Mouse (Mus musculus) MEL (cell line): ENCODE data around the gene RPS10-NUDT3. TPM values are rescaled to one million over a fixed set of nuclear protein-coding genes. Genes with fewer than 3 reads are reported as not detected.

Experiments used
- DNase-seq: peaks from one replicate; pipeline ENCODE4 v3.0.0; 2011; ENCODE audit warnings: low read depth, low spot score
- H3K27ac ChIP-seq: 2 replicates; pipeline ENCODE4 v1.5.1; 2012; ENCODE audit warnings: low read depth, mild to moderate bottlenecking, control low read depth, low read length, moderate library complexity; ENCODE audit not compliant: control insufficient read depth
- H3K27me3 ChIP-seq, 2 experiments: fragments of 150-350 bp in 1 of 2; sonication (generic) in 1 of 2; 2 replicates each; pipeline ENCODE4 v1.6.1; 2012; ENCODE audit warnings: low read length in 2 of 2, mild to moderate bottlenecking in 2 of 2, improper control_type of control experiment in 1 of 2, moderate library complexity in 1 of 2; ENCODE audit not compliant: insufficient read depth in 2 of 2, control insufficient read depth in 1 of 2
- H3K36me3 ChIP-seq, 2 experiments: 2 replicates each; pipeline ENCODE4 v1.6.1; 2012 to 2014; ENCODE audit warnings: low read length in 2 of 2, improper control_type of control experiment in 1 of 2, inconsistent platforms in 1 of 2, mild to moderate bottlenecking in 1 of 2; ENCODE audit not compliant: insufficient read depth in 2 of 2, control insufficient read depth in 1 of 2
- H3K4me1 ChIP-seq, 2 experiments: fragments of 150-350 bp in 1 of 2; sonication (generic) in 1 of 2; 2 replicates each; pipeline ENCODE4 v1.6.1; 2012; ENCODE audit warnings: low read length in 2 of 2, improper control_type of control experiment in 1 of 2, mild to moderate bottlenecking in 1 of 2; ENCODE audit not compliant: insufficient read depth in 2 of 2, control insufficient read depth in 1 of 2
- H3K4me3 ChIP-seq, 2 experiments: fragments of 150-350 bp in 1 of 2; sonication (generic) in 1 of 2; 2 replicates each; pipeline ENCODE4 v1.5.1; 2012; ENCODE audit warnings: low read depth in 2 of 2, low read length in 2 of 2, mild to moderate bottlenecking in 2 of 2, moderate library complexity in 2 of 2, control low read depth in 1 of 2, improper control_type of control experiment in 1 of 2; ENCODE audit not compliant: control insufficient read depth in 1 of 2, insufficient read depth in 1 of 2
- H3K79me2 ChIP-seq: 2 replicates; pipeline ENCODE4 v1.6.1; 2012; ENCODE audit warnings: mild to moderate bottlenecking, low read length, moderate library complexity; ENCODE audit not compliant: control insufficient read depth, poor library complexity, insufficient read depth
- H3K9ac ChIP-seq: 2 replicates; pipeline ENCODE4 v1.6.1; 2012; ENCODE audit warnings: low read depth, mild to moderate bottlenecking, control low read depth, low read length, moderate library complexity; ENCODE audit not compliant: control insufficient read depth, poor library complexity, severe bottlenecking
- H3K9me3 ChIP-seq: fragments of 150-350 bp; sonication (generic); replicated peaks from 2 replicates; pipeline ENCODE4 v1.6.1; 2012; ENCODE audit warnings: mild to moderate bottlenecking, low read length, improper control_type of control experiment, moderate library complexity; ENCODE audit not compliant: insufficient read depth
- BHLHE40 ChIP-seq: IDR thresholded peaks from 2 replicates; pipeline ENCODE4 v1.6.1; 2012; ENCODE audit warnings: low read depth, mild to moderate bottlenecking, inconsistent platforms, low read length, improper control_type of control experiment, borderline replicate concordance
- CHD2 ChIP-seq: IDR thresholded peaks from 2 replicates; pipeline ENCODE4 v1.6.1; 2011; ENCODE audit warnings: low read length, improper control_type of control experiment
- CTCF ChIP-seq, 3 experiments: IDR thresholded peaks in 2 of 3; conservative IDR thresholded peaks in 1 of 3; 2 replicates each; pipeline ENCODE4 v1.5.1; 2011 to 2012; ENCODE audit warnings: low read length in 3 of 3, low read depth in 2 of 3, mild to moderate bottlenecking in 2 of 3, improper control_type of control experiment in 1 of 3, inconsistent platforms in 1 of 3, mixed read lengths in 1 of 3, moderate library complexity in 1 of 3; ENCODE audit not compliant: control insufficient read depth in 1 of 3, insufficient read depth in 1 of 3, poor library complexity in 1 of 3, severe bottlenecking in 1 of 3
- E2F4 ChIP-seq: IDR thresholded peaks from 2 replicates; pipeline ENCODE4 v1.6.1; 2011; ENCODE audit warnings: low read depth, low read length, improper control_type of control experiment, borderline replicate concordance
- ELF1 ChIP-seq: IDR thresholded peaks from 2 replicates; pipeline ENCODE4 v1.6.1; 2014; ENCODE audit warnings: low read depth, mild to moderate bottlenecking, inconsistent platforms, low read length, improper control_type of control experiment, moderate library complexity
- GABPA ChIP-seq: IDR thresholded peaks from 2 replicates; pipeline ENCODE4 v1.6.1; 2012; ENCODE audit warnings: low read depth, mild to moderate bottlenecking, inconsistent platforms, low read length, improper control_type of control experiment, moderate library complexity
- GATA1 ChIP-seq: IDR thresholded peaks from 2 replicates; pipeline ENCODE4 v1.6.1; 2011; ENCODE audit warnings: low read depth, low read length, improper control_type of control experiment
- HCFC1 ChIP-seq: IDR thresholded peaks from 2 replicates; pipeline ENCODE4 v1.6.1; 2012; ENCODE audit warnings: low read depth, mild to moderate bottlenecking, inconsistent platforms, low read length, improper control_type of control experiment, moderate library complexity
- JUND ChIP-seq: IDR thresholded peaks from 2 replicates; pipeline ENCODE4 v1.6.1; 2011; ENCODE audit warnings: low read depth, mild to moderate bottlenecking, improper control_type of control experiment, low read length
- KAT2A ChIP-seq: conservative IDR thresholded peaks from 2 replicates; pipeline ENCODE4 v1.6.1; 2012; ENCODE audit warnings: low read depth, low read length, improper control_type of control experiment, inconsistent platforms
- MAFK ChIP-seq: IDR thresholded peaks from 2 replicates; pipeline ENCODE4 v1.6.1; 2011; ENCODE audit warnings: low read depth, mild to moderate bottlenecking, low read length, improper control_type of control experiment, borderline replicate concordance
- MAX ChIP-seq: IDR thresholded peaks from 2 replicates; pipeline ENCODE4 v1.6.1; 2011; ENCODE audit warnings: low read length, improper control_type of control experiment
- MAZ ChIP-seq: IDR thresholded peaks from 2 replicates; pipeline ENCODE4 v1.6.1; 2012; ENCODE audit warnings: low read depth, mild to moderate bottlenecking, inconsistent platforms, low read length, improper control_type of control experiment
- MEF2A ChIP-seq: IDR thresholded peaks from 2 replicates; pipeline ENCODE4 v1.6.1; 2014; ENCODE audit warnings: low read depth, mild to moderate bottlenecking, inconsistent platforms, low read length, improper control_type of control experiment; ENCODE audit not compliant: poor library complexity, insufficient replicate concordance, severe bottlenecking; ENCODE audit errors: extremely low read depth
- MXI1 ChIP-seq: IDR thresholded peaks from 2 replicates; pipeline ENCODE4 v1.6.1; 2011; ENCODE audit warnings: mild to moderate bottlenecking, low read depth, low read length, improper control_type of control experiment
- MYB ChIP-seq: IDR thresholded peaks from 2 replicates; pipeline ENCODE4 v1.6.1; 2011; ENCODE audit warnings: mild to moderate bottlenecking, low read depth, low read length, improper control_type of control experiment
- MYC ChIP-seq: IDR thresholded peaks from 2 replicates; pipeline ENCODE4 v1.6.1; 2011; ENCODE audit warnings: low read depth, mild to moderate bottlenecking, low read length, improper control_type of control experiment, moderate library complexity
- NRF1 ChIP-seq: IDR thresholded peaks from 2 replicates; pipeline ENCODE4 v1.6.1; 2014; ENCODE audit warnings: low read depth, mild to moderate bottlenecking, inconsistent platforms, low read length, improper control_type of control experiment, moderate library complexity; ENCODE audit not compliant: poor library complexity, insufficient read depth, severe bottlenecking
- POLR2A ChIP-seq, 2 experiments: IDR thresholded peaks; 2 replicates each; pipeline ENCODE4 v1.6.1; 2011 to 2012; ENCODE audit warnings: low read length in 2 of 2, mild to moderate bottlenecking in 2 of 2, control low read depth in 1 of 2, improper control_type of control experiment in 1 of 2, low read depth in 1 of 2, moderate library complexity in 1 of 2; ENCODE audit not compliant: control insufficient read depth in 1 of 2, insufficient read depth in 1 of 2, poor library complexity in 1 of 2
- POLR2AphosphoS2 ChIP-seq: IDR thresholded peaks from 2 replicates; pipeline ENCODE4 v1.6.1; 2011; ENCODE audit warnings: low read length, improper control_type of control experiment
- POLR2AphosphoS5 ChIP-seq: IDR thresholded peaks from 2 replicates; pipeline ENCODE4 v1.6.1; 2012; ENCODE audit warnings: low read depth, borderline replicate concordance, mild to moderate bottlenecking, inconsistent platforms, low read length, moderate library complexity, mixed read lengths
- RAD21 ChIP-seq: IDR thresholded peaks from 2 replicates; pipeline ENCODE4 v1.6.1; 2011; ENCODE audit warnings: mild to moderate bottlenecking, low read depth, low read length, improper control_type of control experiment
- RCOR1 ChIP-seq: IDR thresholded peaks from 2 replicates; pipeline ENCODE4 v1.6.1; 2012; ENCODE audit warnings: low read depth, mild to moderate bottlenecking, inconsistent platforms, low read length, improper control_type of control experiment
- SIN3A ChIP-seq: IDR thresholded peaks from 2 replicates; pipeline ENCODE4 v1.6.1; 2012; ENCODE audit warnings: low read length, improper control_type of control experiment, inconsistent platforms
- TAL1 ChIP-seq: IDR thresholded peaks from 2 replicates; pipeline ENCODE4 v1.6.1; 2012; ENCODE audit warnings: mild to moderate bottlenecking, inconsistent platforms, low read length, moderate library complexity, mixed read lengths
- TBP ChIP-seq: IDR thresholded peaks from 2 replicates; pipeline ENCODE4 v1.8.0; 2011; ENCODE audit warnings: low read depth, low read length, improper control_type of control experiment
- USF1 ChIP-seq: IDR thresholded peaks from 2 replicates; pipeline ENCODE4 v1.6.1; 2014; ENCODE audit warnings: low read depth, mild to moderate bottlenecking, inconsistent platforms, low read length, improper control_type of control experiment, moderate library complexity
- ZC3H11A ChIP-seq: IDR thresholded peaks from 2 replicates; pipeline ENCODE4 v1.6.1; 2012; ENCODE audit warnings: low read depth, mild to moderate bottlenecking, inconsistent platforms, low read length, improper control_type of control experiment
- ZKSCAN1 ChIP-seq: IDR thresholded peaks from 2 replicates; pipeline ENCODE4 v1.6.1; 2012; ENCODE audit warnings: low read depth, mild to moderate bottlenecking, inconsistent platforms, low read length, improper control_type of control experiment, moderate library complexity
- ZMIZ1 ChIP-seq: IDR thresholded peaks from 2 replicates; pipeline ENCODE4 v1.6.1; 2012; ENCODE audit warnings: low read depth, mild to moderate bottlenecking, inconsistent platforms, low read length, improper control_type of control experiment, moderate library complexity
- polyA plus RNA-seq, 2 experiments: library from polyadenylated mRNA; stranded (reverse) in 1 of 2; unstranded in 1 of 2; fragments of >175 nt in 1 of 2; fragments of >200 nt in 1 of 2; gene quantifications; 2 replicates each; pipeline versions ENCODE4 v1.2.1 to v1.2.4; 2012; ENCODE audit warnings: low replicate concordance in 2 of 2, low read depth in 1 of 2; ENCODE audit not compliant: insufficient read length in 2 of 2, insufficient read depth in 1 of 2, missing spikeins in 1 of 2
- total RNA-seq: library from RNA; depleted of rRNA; stranded (reverse); fragments of 300-350 nt; gene quantifications from 2 replicates; pipeline ENCODE4 v1.2.3, GENCODE M21; 2012

The RPS10-NUDT3 gene
- total and polyA plus RNA-seq, 3 experiments: 37.3 TPM; not detected in 2

DNA sequence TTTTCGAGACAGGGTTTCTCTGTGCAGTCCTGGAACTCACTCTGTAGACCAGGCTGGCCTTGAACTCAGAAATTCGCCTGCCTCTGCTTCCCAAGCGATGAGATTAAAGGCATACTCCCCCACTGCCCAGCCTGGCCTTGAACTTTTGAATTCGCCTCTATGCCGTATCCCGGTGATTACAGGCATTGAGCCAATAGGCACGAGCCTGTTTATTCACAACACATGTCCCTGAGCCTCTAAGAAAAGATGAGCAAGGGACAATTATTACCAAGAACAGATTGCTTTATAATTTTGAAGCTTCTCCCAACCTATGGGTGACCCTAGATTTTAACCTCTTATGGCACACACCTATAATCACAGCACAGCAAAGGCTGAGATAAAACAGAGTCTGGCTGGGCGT is 6.6 kb downstream of the RPS10-NUDT3 start:
- no peak for TF ChIP-seq POLR2A (IDR thresholded peaks at IDR 0.05; ENCODE audit: control insufficient read depth in 1 of 2, insufficient read depth in 1 of 2, low read depth in 1 of 2, low read length in 2 of 2, poor library complexity in 1 of 2)
- TF ChIP-seq BHLHE40: no peak
- TF ChIP-seq RCOR1: no peak; the same call in 1 of the 2 replicates
- TF ChIP-seq MYC: no peak
- no peak for TF ChIP-seq ZKSCAN1
- TF ChIP-seq MXI1: no peak
- no peak for TF ChIP-seq E2F4
- TF ChIP-seq HCFC1: no peak
- no peak for TF ChIP-seq MAFK
- TF ChIP-seq ZMIZ1: no peak
- no peak for TF ChIP-seq SIN3A
- TF ChIP-seq RAD21: no peak
- TF ChIP-seq GATA1: no peak
- no peak for TF ChIP-seq JUND
- no peak for TF ChIP-seq USF1
- no peak for TF ChIP-seq POLR2AphosphoS2
- no peak for TF ChIP-seq GABPA
- no peaks in the 10 kb centered on the region for H3K27me3 ChIP-seq
- DNase-seq: peak; percentile 45
- peaks cover 25% of the 10 kb centered on the region for H3K79me2 ChIP-seq
- H3K4me1 ChIP-seq: peaks cover 0 to 9% of the 10 kb centered on the region in 2 experiments; a peak in 3 of 4 replicates
- H3K36me3 ChIP-seq: peaks cover 9 to 19% of the 10 kb centered on the region in 2 experiments
- no peak overlapping the region for H3K9ac ChIP-seq
- no peaks in the 10 kb centered on the region for H3K9me3 ChIP-seq
- no peak overlapping the region for H3K4me3 ChIP-seq
- no peak overlapping the region for H3K27ac ChIP-seq

DNA sequence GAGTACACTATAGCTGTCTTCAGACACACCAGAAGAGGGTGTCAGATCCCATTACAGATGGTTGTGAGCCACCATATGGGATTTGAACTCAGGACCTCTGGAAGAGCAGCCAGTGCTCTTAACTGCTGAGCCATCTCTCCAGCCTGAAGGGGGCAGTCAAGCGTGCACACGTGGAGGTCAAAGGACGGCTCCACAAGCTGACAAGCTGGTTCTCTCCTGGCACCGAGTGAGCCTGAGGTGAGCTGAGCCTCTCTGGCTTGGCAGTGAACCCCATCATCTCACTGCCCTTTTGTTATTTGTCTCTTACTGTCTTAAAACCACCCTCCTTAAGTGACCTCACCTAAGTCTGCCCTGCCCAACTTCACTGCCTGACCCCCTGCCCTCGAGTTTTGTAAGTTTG is 7.6 kb downstream of the RPS10-NUDT3 start:
- DNase-seq: peak; percentile 59
- Histone ChIP-seq H3K36me3 (peaks cover 5 to 13% of the 10 kb centered on the region in 2 experiments), H3K27ac (no peak overlapping the region)
- TF ChIP-seq MEF2A (no peak), POLR2AphosphoS5 (no peak), ZC3H11A (no peak), MAZ (no peak), MYB (no peak), SIN3A (no peak), E2F4 (no peak), ELF1 (no peak), BHLHE40 (no peak), KAT2A (no peak), USF1 (no peak), MAFK (no peak), MAX (peak; percentile 34; the same call in 1 of the 2 replicates), MYC (no peak), NRF1 (no peak), JUND (no peak), TBP (0 out of 2 replicates have a peak, but pooled peaks have one; percentile 24), CTCF (IDR thresholded peaks at IDR 0.05 in 2 of 3, conservative IDR thresholded peaks at IDR 0.05 in 1 of 3; ENCODE audit: control insufficient read depth in 1 of 3, insufficient read depth in 1 of 3, low read depth in 2 of 3, low read length in 3 of 3, poor library complexity in 1 of 3, severe bottlenecking in 1 of 3) (peak; percentile 23 to 45 (median 33); a peak in 5 of 6 replicates), HCFC1 (no peak), GABPA (no peak), CHD2 (no peak), MXI1 (peak; percentile 42; the same call in 1 of the 2 replicates), TAL1 (no peak)
- TF ChIP-seq, all 39 proteins: peak for 4
- H3K79me2 ChIP-seq: peaks cover 24% of the 10 kb centered on the region
- H3K4me3 ChIP-seq: no peak overlapping the region
- H3K9ac ChIP-seq: no peak overlapping the region
- H3K9me3 ChIP-seq: no peaks in the 10 kb centered on the region
- H3K27me3 ChIP-seq: no peaks in the 10 kb centered on the region
- peaks cover 0 to 5% of the 10 kb centered on the region in 2 experiments; a peak in 3 of 4 replicates for H3K4me1 ChIP-seq
